Mouse (Mus musculus) midbrain, embryonic 11.5 days (tissue): ENCODE measurements at regions not wholly inside any gene's neighbourhood (a gene's known extent, or its start where the extent isn't known, plus 50 kb on each side); places are given as distances from the start of the nearest gene placed in this dataset.

Source experiments
- ATAC-seq: fragments of 200-750 bp; cut with Nextera tagmentation; 2 replicates; pipeline ENCODE4 v1.8.0; 2017; ENCODE audit warnings: moderate TSS enrichment, moderate library complexity; ENCODE audit not compliant: low FRiP score
- DNase-seq: peaks from one replicate; pipeline ENCODE4 v3.0.0; 2015; ENCODE audit warnings: low spot score; ENCODE audit errors: missing footprints
- H3K27ac ChIP-seq: fragments of 300-500 bp; sonication (generic); 2 replicates; pipeline ENCODE4 v1.5.1; 2014; ENCODE audit warnings: low read depth, low read length
- H3K27me3 ChIP-seq: fragments of 300-500 bp; sonication (generic); 2 replicates; pipeline ENCODE4 v1.6.1; 2014; ENCODE audit warnings: mild to moderate bottlenecking, low read length, moderate library complexity, mixed read lengths; ENCODE audit not compliant: control insufficient read depth, insufficient read depth
- H3K36me3 ChIP-seq: fragments of 300-500 bp; sonication (generic); 2 replicates; pipeline ENCODE4 v1.6.1; 2014; ENCODE audit warnings: mild to moderate bottlenecking, low read length, moderate library complexity, mixed read lengths; ENCODE audit not compliant: control insufficient read depth, insufficient read depth
- H3K4me1 ChIP-seq: fragments of 300-500 bp; sonication (generic); 2 replicates; pipeline ENCODE4 v1.6.1; 2014; ENCODE audit warnings: low read length; ENCODE audit not compliant: control insufficient read depth, insufficient read depth
- H3K4me2 ChIP-seq: fragments of 300-500 bp; sonication (generic); 2 replicates; pipeline ENCODE4 v1.6.1; 2014; ENCODE audit warnings: mild to moderate bottlenecking, moderate library complexity
- H3K4me3 ChIP-seq: fragments of 300-500 bp; sonication (generic); 2 replicates; pipeline ENCODE4 v1.5.1; 2014; ENCODE audit warnings: low read depth, low read length
- H3K9ac ChIP-seq: fragments of 300-500 bp; sonication (generic); 2 replicates; pipeline ENCODE4 v1.6.1; 2014; ENCODE audit warnings: low read length
- H3K9me3 ChIP-seq: fragments of 300-500 bp; sonication (generic); 2 replicates; pipeline ENCODE4 v1.6.1; 2016; ENCODE audit warnings: low read length; ENCODE audit not compliant: control insufficient read depth
- WGBS: fragments of 180-500 bp; shearing (Covaris S2); extraction: QIAGEN DNeasy Blood & Tissue Kit; methylation state at CpG from one replicate; pipeline ENCODE4 v1.1.7; 2014; 5-methylcytosine and 5-hydroxymethylcytosine counted together

- Histone ChIP-seq H3K4me1 (no peaks in the 10 kb centered on the region), H3K4me3 (no peak overlapping the region)
- 59% methylated on average over 3 of the region's 3 CpGs for WGBS
These were observed 288.2 kb downstream of the Ttll7 start for GRCm38 (mm10) chr3:147140414-147140813.

DNA sequence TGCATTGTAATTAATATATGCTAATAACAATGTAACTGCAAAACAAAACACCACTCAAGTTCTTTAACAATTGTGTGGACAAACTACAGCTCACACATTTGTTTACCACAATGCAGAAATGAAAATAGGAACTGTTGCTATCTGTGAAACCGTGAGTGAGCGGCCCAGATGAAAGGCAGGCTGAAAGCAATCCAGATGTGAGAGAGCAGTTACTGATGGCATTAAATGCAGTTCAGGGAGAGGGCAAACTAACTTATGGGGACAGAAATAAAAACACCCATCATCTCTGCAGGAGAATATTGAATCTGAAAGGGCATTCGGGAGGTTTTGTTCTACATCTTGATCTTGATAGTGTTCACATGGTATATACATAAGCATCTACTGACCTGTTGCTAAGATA, 301.3 kb downstream of the Ttll7 start:
- Histone ChIP-seq H3K9ac (no peak overlapping the region), H3K36me3 (no peaks in the 10 kb centered on the region), H3K4me3 (no peak overlapping the region), H3K27me3 (no peaks in the 10 kb centered on the region), H3K9me3 (no peaks in the 10 kb centered on the region), H3K4me1 (no peaks in the 10 kb centered on the region), H3K27ac (no peak overlapping the region), H3K4me2 (no peak overlapping the region)
- DNase-seq (peak; percentile 72), ATAC-seq (no peak)
- WGBS, result 80% methylated on average over 3 of the region's 3 CpGs

More at GRCm38 (mm10) chr3:147140414-147140813, 288.2 kb downstream of the Ttll7 start:
- DNase-seq (no peak), ATAC-seq (no peak)
- Histone ChIP-seq H3K9ac (no peak overlapping the region), H3K4me2 (no peak overlapping the region), H3K9me3 (no peaks in the 10 kb centered on the region), H3K36me3 (no peaks in the 10 kb centered on the region), H3K27ac (no peak overlapping the region), H3K27me3 (no peaks in the 10 kb centered on the region)

GRCm38 (mm10) chr3:147153998-147154397, 301.8 kb downstream of the Ttll7 start:
- H3K36me3 ChIP-seq, result no peaks in the 10 kb centered on the region
- H3K4me2 ChIP-seq, result no peak overlapping the region
- H3K27ac ChIP-seq, result no peak overlapping the region
- DNase-seq (peak; percentile 31), ATAC-seq (no peak)
- H3K9me3 ChIP-seq, result no peaks in the 10 kb centered on the region
- no peaks in the 10 kb centered on the region for H3K27me3 ChIP-seq
- WGBS, result 72% methylated on average over 2 of the region's 2 CpGs
- H3K4me1 ChIP-seq, result no peaks in the 10 kb centered on the region
- H3K4me3 ChIP-seq, result no peak overlapping the region
- no peak overlapping the region for H3K9ac ChIP-seq

DNA sequence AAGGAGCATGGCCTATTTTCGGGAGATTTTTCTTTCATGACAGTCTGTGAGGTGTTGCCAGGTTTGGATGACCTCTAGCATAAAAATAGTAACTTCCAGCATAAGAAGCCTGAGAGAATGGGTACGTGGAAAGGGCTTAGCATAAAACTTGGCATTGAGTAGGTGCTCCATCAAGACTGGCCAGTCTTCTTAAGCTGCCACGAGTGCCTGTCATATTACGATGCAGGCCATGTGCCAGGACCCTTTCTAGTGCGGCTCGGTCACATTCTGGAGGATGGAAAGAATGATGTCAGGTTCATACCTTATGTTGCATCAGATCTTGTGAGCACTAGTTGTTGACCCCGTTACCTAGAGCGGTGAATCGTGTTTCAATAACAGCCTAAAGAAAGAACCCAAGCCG, 311.0 kb downstream of the Ttll7 start:
- no peak overlapping the region for H3K27ac ChIP-seq
- H3K4me3 ChIP-seq, result no peak overlapping the region
- DNase-seq, result no peak
- no peaks in the 10 kb centered on the region for H3K4me1 ChIP-seq
- H3K27me3 ChIP-seq, result no peaks in the 10 kb centered on the region
- no peak overlapping the region for H3K9ac ChIP-seq
- 91% methylated on average over 10 of the region's 10 CpGs for WGBS
- H3K4me2 ChIP-seq, result no peak overlapping the region
- no peak for ATAC-seq
- H3K36me3 ChIP-seq, result no peaks in the 10 kb centered on the region
- no peaks in the 10 kb centered on the region for H3K9me3 ChIP-seq

GRCm38 (mm10) chr3:147163540-147163939, 311.4 kb downstream of the Ttll7 start:
- Histone ChIP-seq H3K4me2 (no peak overlapping the region), H3K27me3 (no peaks in the 10 kb centered on the region), H3K4me1 (no peaks in the 10 kb centered on the region), H3K9ac (no peak overlapping the region), H3K4me3 (no peak overlapping the region), H3K36me3 (no peaks in the 10 kb centered on the region), H3K27ac (no peak overlapping the region), H3K9me3 (no peaks in the 10 kb centered on the region)
- 93% methylated on average over 5 of the region's 5 CpGs for WGBS
- DNase-seq, result no peak
- no peak for ATAC-seq

DNA sequence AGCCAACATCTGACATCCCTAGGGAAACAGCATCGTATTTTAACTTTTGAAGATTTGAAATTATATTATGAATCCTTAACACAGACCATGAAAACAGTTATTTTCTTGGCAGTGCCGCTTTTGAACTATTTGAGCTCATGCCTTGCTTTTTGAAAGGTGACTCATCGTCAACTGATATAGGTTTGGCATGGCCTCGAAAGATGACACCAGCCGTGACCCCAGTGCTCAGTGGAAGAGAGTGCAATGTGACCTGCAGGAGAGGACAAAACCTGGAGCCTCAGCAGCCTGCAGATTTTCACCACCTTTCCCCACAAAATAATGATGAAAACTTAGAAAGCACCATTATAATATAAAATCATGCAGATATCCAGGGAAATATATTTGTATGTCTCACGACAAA, 312.8 kb downstream of the Ttll7 start:
- no peak overlapping the region for H3K4me3 ChIP-seq
- no peak overlapping the region for H3K4me2 ChIP-seq
- DNase-seq (no peak), ATAC-seq (no peak)
- H3K27me3 ChIP-seq, result no peaks in the 10 kb centered on the region
- 90% methylated on average over 6 of the region's 6 CpGs for WGBS
- no peaks in the 10 kb centered on the region for H3K36me3 ChIP-seq
- H3K4me1 ChIP-seq, result peaks cover under 1% of the 10 kb centered on the region; the same call in 1 of the 2 replicates
- no peak overlapping the region for H3K9ac ChIP-seq
- no peaks in the 10 kb centered on the region for H3K9me3 ChIP-seq
- H3K27ac ChIP-seq, result no peak overlapping the region

- Histone ChIP-seq H3K4me1 (peaks cover 3% of the 10 kb centered on the region), H3K36me3 (no peaks in the 10 kb centered on the region), H3K27me3 (no peaks in the 10 kb centered on the region), H3K9ac (no peak overlapping the region), H3K9me3 (no peaks in the 10 kb centered on the region), H3K4me2 (no peak overlapping the region), H3K4me3 (no peak overlapping the region), H3K27ac (no peak overlapping the region)
- ATAC-seq (no peak), DNase-seq (no peak)
- WGBS, result 75% methylated on average over 5 of the region's 5 CpGs
These were observed 314.4 kb downstream of the Ttll7 start for GRCm38 (mm10) chr3:147166555-147166954.

DNA sequence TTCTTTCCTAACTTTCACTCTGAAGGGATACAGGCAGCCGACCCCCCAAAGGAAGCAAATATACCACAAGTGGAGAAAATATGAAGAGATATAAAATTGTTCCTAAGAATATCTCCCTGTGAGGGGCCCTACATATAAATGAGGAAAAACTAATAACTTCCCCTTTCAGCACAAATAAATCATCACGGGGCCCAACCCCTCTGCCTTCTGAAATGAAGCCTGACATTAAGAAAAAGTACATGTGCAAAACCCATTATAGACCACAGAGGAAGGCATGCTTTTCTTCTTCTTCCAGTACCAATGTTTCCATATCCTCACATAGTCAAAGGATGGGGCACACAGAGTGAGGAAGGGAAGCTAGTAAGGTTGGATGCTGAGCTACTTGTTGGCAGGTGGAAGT, 317.0 kb downstream of the Ttll7 start:
- no peaks in the 10 kb centered on the region for H3K36me3 ChIP-seq
- H3K27me3 ChIP-seq, result no peaks in the 10 kb centered on the region
- H3K9ac ChIP-seq, result no peak overlapping the region
- no peak for ATAC-seq
- 98% methylated on average over 2 of the region's 2 CpGs for WGBS
- H3K4me1 ChIP-seq, result peaks cover 3% of the 10 kb centered on the region
- H3K4me3 ChIP-seq, result no peak overlapping the region
- H3K4me2 ChIP-seq, result no peak overlapping the region
- H3K9me3 ChIP-seq, result no peaks in the 10 kb centered on the region
- H3K27ac ChIP-seq, result no peak overlapping the region
- DNase-seq, result no peak

GRCm38 (mm10) chr3:147170106-147170505, 317.9 kb downstream of the Ttll7 start:
- DNase-seq (no peak), ATAC-seq (no peak)
- Histone ChIP-seq H3K4me1 (peaks cover 3% of the 10 kb centered on the region), H3K36me3 (no peaks in the 10 kb centered on the region), H3K9me3 (no peaks in the 10 kb centered on the region), H3K4me3 (no peak overlapping the region), H3K27me3 (no peaks in the 10 kb centered on the region), H3K4me2 (no peak overlapping the region), H3K9ac (no peak overlapping the region), H3K27ac (no peak overlapping the region)
- WGBS, result 46% methylated on average over 2 of the region's 2 CpGs

GRCm38 (mm10) chr3:147178746-147179145, 326.6 kb downstream of the Ttll7 start:
- Histone ChIP-seq H3K36me3 (no peaks in the 10 kb centered on the region), H3K4me1 (peaks cover 26% of the 10 kb centered on the region), H3K9ac (no peak overlapping the region), H3K4me2 (no peak overlapping the region), H3K4me3 (no peak overlapping the region), H3K9me3 (no peaks in the 10 kb centered on the region), H3K27ac (no peak overlapping the region), H3K27me3 (peaks cover 4% of the 10 kb centered on the region; the same call in 1 of the 2 replicates)
- 82% methylated on average over 6 of the region's 6 CpGs for WGBS
- ATAC-seq, result no peak
- DNase-seq, result peak; percentile 81
